Mouse (Mus musculus) v-Abl transformed pro-B cells (cell line): Measurements from ENCODE around the gene Snapc3.

Source experiments
- in situ Hi-C, 2 experiments: fragments of 400-800 bp; cut with MboI; formaldehyde crosslinking; loops; one replicate each; pipeline ENCODE4 v1.15.1; 2025; ENCODE audit not compliant: unreplicated experiment in 2 of 2

The Snapc3 gene

DNA sequence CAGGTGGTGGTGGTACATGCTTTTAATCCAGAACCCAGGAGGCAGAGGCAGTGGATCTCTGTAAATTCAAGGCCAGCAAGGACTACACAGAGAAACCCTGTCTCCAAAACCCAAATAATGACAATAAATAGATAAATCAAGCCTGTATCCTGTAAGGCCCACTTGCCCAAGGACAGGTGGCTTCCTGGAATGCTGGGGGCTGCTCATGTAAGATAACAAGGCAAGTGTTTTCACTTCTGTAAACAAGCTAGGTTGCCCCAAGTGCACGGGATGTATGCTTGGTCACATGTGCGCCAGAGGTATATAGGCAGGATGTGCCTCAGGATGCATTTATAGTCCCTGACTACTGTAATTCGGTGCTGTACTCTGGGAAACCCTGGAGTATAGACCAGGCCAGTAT, 5.5 kb upstream of the Snapc3 start:
- in situ Hi-C loops: loop anchor here in 1 of 2 experiments (10.0 kb wide), 1 partner anchor 147 kb away; no protein-coding TSS in a partner anchor

- in situ Hi-C loops: loop anchor here in 1 of 2 experiments (10.0 kb wide), 1 partner anchor 150 kb away; no protein-coding TSS in a partner anchor
Observed at GRCm38 (mm10) chr4:83414241-83414824, 3.2 kb upstream of the Snapc3 start.

GRCm38 (mm10) chr4:83417820-83418186, 279 bp downstream of the Snapc3 start:
- in situ Hi-C loops: loop anchor here (5.0 to 10.0 kb wide), 3 partner anchors 91 to 153 kb away; no protein-coding TSS in a partner anchor

DNA sequence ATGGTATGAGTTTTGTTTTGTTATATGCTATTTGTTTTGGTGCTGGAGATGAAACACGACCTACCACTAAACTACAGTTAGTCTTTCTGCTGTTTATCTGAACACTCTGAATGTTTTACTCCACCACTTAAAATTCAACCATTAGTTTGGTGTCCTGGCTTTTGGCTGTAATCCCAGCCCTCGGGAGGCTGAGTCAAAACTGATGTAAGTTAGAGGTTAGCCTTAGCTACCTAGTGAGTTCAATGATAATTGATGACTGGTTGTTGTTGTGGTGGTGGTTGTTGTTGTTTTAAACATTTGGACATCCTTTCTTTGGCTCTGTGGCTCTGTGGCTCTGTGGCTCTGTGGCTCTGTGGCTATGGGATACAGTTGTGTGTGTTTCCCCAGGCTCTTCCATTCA, 1.3 kb downstream of the Snapc3 start:
- in situ Hi-C loops: loop anchor here (5.0 to 10.0 kb wide), 3 partner anchors 91 to 154 kb away; no protein-coding TSS in a partner anchor

GRCm38 (mm10) chr4:83423641-83424040, 6.1 kb downstream of the Snapc3 start:
- in situ Hi-C loops: no loop called here

DNA sequence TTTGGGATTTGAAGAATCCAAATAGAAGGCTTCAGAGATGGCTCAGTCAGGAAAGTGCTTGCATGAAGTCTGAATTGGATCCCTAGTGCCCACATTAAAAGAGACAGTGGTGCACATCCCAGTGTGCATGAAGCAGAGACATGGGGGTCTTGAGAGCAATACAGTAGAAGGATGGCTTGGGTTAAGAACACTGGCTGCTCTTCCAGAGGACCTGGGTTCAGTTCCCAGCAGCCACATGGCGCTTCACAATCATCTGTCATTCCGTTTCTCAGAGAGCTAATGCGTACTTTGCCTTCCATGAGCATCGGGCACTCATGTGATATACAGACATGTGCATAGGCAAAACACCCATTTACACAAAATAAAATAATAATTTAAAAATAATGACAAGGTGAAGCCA, 7.6 kb downstream of the Snapc3 start:
- in situ Hi-C loops: no loop called here

DNA sequence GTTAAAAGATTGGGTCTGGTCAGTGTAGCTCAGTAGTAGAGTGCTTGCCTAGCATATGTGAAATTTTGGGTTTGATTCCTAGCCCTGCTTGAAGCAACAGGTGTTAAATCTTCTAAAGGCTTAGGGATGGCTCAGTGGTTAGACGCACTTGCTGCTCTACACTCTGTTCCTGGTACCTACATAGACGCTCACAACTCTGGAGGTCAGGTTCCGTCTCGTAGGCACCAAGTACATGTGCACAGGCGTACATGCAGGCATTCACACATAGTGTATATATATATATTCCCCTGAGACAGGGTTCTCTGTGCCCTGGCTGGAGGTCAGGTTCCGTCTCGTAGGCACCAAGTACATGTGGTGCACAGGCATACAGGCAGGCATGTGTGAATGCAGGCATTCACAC, 9.6 kb downstream of the Snapc3 start:
- in situ Hi-C loops: no loop called here

DNA sequence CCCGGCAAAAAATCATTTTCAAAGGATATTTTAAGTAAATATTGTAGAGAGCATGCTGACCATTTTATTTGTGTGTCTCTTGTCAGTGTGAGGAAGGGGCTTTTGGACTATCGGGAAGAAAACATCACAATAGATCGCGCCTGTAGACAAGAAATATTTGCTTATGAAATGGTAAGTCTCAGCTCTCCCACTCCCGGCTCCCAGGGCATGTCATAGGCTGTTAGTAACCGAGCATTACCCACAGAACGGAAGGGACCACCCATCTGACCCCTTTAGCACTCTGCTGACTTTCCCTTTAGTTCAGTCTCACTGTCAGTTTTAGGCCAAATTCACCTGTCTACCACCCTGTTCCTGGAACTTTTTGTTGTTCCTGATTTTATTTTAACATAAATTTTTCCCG, 10.2 kb downstream of the Snapc3 start:
- in situ Hi-C loops: no loop called here

DNA sequence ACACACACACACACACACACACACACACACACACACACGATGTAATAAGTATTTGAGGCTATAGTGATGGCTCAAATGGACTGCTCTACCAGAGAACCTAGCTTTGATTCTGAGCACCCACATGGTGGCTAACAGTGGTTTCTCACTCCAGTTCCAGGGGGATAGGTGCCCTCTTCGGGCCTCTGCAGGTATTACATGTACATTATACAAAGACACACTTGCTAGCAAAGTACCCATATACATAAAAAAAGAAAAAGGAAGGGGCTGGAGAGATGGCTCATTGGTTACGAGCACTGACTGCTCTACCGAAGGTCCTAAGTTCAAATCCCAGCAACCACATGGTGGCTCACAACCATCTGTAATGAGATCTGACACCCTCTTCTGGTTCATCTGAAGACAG, 11.3 kb downstream of the Snapc3 start:
- in situ Hi-C loops: no loop called here

DNA sequence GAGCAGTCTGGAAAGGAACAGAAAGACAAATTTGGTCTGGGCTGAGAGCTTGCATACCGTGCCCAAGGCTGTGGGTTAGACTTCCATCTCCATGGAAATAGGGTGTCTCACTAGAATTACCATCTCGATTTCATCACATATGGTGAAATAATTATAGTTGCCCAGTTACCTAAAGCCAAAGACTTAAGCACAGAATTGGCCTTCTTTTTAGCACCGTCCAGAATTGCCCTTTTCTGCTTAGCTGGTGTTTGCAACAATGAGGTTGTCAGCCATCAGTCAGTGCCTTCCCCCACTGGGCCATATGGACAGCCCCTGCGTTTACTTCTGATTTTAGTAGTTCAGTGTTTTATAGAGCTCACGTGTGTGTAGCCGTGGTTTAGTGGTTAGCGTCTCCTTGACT, 14.4 kb downstream of the Snapc3 start:
- in situ Hi-C loops: no loop called here

- in situ Hi-C loops: no loop called here
Observed at GRCm38 (mm10) chr4:83432901-83433300, 15.4 kb downstream of the Snapc3 start.

DNA sequence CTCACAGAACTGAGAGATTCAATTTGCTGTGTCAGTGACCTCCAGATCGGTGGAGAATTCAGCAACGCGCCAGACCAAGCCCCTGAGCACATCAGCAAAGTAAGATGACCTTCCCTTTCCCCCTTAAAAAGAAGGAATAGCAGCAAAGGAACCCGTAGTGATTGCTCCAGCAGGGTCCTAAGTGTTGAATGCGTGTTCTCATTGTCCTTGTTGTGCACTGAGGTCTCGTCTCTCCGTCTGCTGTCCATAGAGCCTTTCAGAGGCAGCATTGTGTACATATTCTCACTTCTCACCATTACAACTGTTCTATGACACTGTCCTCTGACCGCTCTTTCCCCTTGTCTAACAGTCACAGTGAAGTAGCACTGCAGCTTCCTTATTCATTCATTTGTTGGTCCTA, 18.9 kb downstream of the Snapc3 start:
- in situ Hi-C loops: no loop called here

- in situ Hi-C loops: no loop called here
Observed at GRCm38 (mm10) chr4:83438116-83438515, 20.6 kb downstream of the Snapc3 start.

DNA sequence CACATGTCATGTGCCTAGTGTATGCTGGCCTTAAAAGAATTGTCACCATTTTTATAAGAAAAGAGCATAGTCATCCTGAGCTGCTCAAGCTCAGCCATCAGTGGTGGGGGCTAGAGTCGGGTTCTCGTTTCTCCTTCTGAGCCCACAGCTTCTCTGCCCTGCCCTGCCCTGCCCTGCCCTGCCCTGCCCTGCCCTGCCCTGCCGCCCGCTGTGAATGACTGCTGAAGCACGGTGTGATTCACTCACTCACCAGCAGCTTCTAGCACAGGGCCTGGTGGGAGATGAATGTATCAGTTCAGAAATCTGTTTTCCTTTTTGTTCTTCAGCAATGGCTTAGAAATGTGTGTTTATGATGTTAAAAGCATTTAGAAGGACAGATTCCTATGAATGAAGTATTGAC, 21.5 kb downstream of the Snapc3 start:
- in situ Hi-C loops: no loop called here

DNA sequence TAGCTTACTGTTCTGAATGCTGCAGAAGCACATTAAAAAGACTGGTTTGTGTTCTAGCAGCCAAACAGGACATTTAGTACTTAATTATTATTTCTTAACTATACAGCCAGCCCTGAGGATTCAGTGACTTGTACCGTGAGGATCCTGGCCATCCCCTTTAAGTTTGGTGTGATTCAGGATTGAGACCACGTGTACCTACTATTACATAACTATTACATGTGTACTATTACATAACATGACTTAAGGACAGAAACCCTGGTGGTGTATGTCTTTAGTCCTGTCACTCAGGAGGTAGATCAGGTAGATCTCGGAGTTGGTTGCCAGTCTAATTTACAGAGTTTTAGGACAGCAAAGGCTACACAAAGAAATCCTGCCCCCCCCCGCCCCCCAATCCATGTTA, 23.5 kb downstream of the Snapc3 start:
- in situ Hi-C loops: loop anchor here in 1 of 2 experiments (5.0 kb wide), 1 partner anchor 36 kb away; no protein-coding TSS in a partner anchor

DNA sequence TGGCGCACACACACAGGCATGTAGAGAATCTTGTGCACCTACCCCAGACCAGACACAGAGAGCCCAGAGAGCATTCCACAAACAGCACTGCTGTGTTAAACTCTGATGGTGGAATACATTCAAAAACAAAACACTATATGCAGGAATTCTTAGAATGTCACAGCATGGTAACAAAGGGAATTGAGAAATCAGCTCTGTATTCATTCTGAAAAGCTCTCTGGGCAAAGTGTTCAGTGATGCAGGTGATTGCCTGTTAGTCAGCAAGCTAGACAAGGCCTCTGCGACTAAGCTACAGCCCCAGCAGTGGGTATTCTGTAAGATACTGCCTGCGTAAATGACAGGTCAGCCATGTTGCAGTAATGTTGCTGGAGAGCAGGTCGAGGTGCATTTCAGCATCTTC, 33.3 kb downstream of the Snapc3 start:
- in situ Hi-C loops: no loop called here

DNA sequence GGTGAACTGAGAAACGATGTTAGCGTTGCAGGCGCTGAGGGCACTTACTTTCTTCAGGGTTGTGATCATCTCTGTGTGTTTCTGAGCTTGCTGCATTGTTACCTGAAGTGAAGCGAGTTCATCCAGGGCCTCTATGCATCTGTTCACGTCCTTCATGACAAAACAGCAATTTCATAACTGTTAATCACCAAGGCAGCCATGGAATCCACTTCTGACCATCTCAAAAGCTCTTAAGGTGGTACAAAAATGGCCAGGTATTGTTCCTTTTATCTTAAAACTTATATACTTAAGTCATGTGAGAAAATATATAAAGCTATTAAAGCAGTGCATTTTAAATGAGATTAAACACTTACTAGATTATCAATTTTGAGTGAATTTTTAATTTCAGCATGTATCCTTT, 42.6 kb downstream of the Snapc3 start:
- in situ Hi-C loops: no loop called here

GRCm38 (mm10) chr4:83464827-83465226, 47.3 kb downstream of the Snapc3 start:
- in situ Hi-C loops: no loop called here

DNA sequence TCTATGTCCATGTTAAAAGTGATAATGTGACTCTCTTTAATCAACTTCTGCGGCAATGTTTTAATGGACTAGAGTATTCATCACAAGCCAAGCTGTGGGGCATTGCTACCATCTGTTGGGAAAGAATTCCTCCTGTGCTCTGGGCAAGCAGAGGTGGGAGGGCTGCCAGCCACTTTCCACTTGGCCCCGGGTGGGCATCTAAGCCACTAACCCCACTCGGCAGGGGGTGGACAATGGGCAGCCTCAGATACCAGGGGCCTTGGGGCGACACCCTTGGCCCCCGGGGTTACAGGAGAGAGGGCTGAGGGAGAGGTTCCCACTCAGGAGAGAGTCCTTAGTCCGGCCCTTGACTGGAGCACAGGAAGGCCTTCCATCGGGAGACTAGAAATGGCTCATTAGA, 50.1 kb downstream of the Snapc3 start:
- in situ Hi-C loops: no loop called here

DNA sequence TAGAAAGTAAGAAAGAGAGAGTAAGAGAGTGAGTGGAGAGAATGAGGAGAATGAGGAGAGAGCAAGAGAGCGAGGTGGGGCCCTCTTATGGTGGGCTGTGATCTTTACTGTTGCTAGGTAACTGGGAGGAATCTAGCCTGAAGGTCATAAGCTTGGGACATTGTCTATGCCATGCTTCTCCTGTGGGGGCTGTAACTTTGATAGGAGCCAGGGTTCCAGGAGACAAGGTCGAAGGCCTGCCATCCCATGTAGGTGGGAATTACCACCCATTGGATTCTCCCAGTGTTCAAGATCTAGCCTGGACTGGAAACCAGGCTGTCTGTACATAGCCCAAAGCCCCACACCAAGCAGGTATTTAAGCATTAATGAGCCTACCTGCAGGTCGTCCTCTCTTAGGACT, 50.7 kb downstream of the Snapc3 start:
- in situ Hi-C loops: no loop called here

- in situ Hi-C loops: no loop called here
Observed at GRCm38 (mm10) chr4:83485250-83485649, 67.7 kb downstream of the Snapc3 start.

DNA sequence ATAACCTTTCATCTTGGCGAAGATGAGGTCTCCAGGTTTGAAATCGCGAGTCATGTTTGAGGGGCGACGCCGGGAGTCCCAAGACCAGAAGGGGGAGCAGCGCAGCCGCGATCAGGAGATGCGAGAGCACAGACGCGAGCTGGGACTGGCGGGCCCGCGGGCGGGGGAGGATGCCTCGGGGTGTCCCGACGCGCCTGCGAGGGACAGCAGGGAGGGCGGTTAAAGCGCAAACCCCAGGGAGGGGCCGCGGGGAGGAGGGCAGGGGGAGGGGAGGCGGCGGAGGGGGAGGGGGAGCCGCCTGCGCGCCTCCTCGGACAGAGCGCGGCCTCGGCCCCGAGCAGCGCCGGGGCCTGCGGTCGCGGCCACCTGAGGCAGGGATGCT, 68.2 kb downstream of the Snapc3 start:
- in situ Hi-C loops: no loop called here
